16 mouse cellular contexts compared by ENCODE assay signal in the genomic region with DNA sequence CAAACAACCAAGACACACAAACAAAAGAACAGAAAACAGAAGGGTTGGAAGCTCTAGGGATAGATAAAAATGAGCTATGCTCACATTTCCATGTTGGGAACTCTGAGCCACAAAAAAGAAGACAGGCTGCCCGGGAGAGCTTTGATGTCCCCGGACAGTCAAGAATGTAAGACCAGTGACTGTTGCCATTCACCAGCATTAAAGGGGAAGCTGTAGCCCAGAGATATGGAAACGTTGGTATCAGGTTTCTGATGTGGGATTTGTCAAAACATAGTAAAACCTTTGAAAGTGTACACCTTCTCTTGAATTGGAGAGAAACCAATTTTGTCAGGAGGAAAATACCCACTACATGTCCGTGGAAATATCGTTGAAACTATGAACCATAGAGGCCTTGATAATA.
"Had no signal": no experiment of that assay in that cellular context is flagged by ENCODE, and none has a peak within 500 bp of the region (broad histone marks: within the 10 kb centered on the region; RNA-seq: fewer than 3 reads in every experiment).

No protein-coding gene starts in this region.

- H3K9ac ChIP-seq: neural tube, embryonic 13.5 days; neural tube, embryonic 15.5 days; stomach, embryonic 15.5 days had no signal

- H3K36me3 ChIP-seq: neural tube, embryonic 13.5 days; neural tube, embryonic 15.5 days; stomach, embryonic 15.5 days had no signal

- H3K9me3 ChIP-seq: neural tube, embryonic 15.5 days; stomach, embryonic 15.5 days had no signal

- DNase-seq: retina, postnatal 1 day; right cerebral cortex, adult 18-20 months; right cerebral cortex, postnatal 14 days; right cerebral cortex, postnatal 25 days; right cerebral cortex, postnatal 4 days; spleen, adult 18-20 months; thymus, adult 18-20 months; thymus, adult 2 months; thymus, postnatal 14 days; thymus, postnatal 25 days; thymus, postnatal 36 days; thymus, postnatal 4 days had no signal

- H3K27me3 ChIP-seq: neural tube, embryonic 13.5 days; neural tube, embryonic 15.5 days; stomach, embryonic 15.5 days had no signal

- H3K4me1 ChIP-seq: neural tube, embryonic 13.5 days; neural tube, embryonic 15.5 days; stomach, embryonic 15.5 days had no signal

- H3K4me3 ChIP-seq: neural tube, embryonic 13.5 days; neural tube, embryonic 15.5 days; stomach, embryonic 15.5 days had no signal

- H3K27ac ChIP-seq: neural tube, embryonic 13.5 days; neural tube, embryonic 15.5 days; stomach, embryonic 15.5 days; stomach, postnatal 0 days had no signal
